Mouse (Mus musculus) ovary, postnatal 36 days (tissue): ENCODE results near the gene Enkur.
"Not testable (repeated sequence)": the region's sequence is repeated elsewhere in the genome, so short reads cannot be mapped to it uniquely, and the experiment has no call there.

ENCODE experiments used
- DNase-seq: peaks from one replicate; pipeline ENCODE4 v3.0.0; 2022; ENCODE audit warnings: low spot score, mixed read lengths

The Enkur gene

DNA sequence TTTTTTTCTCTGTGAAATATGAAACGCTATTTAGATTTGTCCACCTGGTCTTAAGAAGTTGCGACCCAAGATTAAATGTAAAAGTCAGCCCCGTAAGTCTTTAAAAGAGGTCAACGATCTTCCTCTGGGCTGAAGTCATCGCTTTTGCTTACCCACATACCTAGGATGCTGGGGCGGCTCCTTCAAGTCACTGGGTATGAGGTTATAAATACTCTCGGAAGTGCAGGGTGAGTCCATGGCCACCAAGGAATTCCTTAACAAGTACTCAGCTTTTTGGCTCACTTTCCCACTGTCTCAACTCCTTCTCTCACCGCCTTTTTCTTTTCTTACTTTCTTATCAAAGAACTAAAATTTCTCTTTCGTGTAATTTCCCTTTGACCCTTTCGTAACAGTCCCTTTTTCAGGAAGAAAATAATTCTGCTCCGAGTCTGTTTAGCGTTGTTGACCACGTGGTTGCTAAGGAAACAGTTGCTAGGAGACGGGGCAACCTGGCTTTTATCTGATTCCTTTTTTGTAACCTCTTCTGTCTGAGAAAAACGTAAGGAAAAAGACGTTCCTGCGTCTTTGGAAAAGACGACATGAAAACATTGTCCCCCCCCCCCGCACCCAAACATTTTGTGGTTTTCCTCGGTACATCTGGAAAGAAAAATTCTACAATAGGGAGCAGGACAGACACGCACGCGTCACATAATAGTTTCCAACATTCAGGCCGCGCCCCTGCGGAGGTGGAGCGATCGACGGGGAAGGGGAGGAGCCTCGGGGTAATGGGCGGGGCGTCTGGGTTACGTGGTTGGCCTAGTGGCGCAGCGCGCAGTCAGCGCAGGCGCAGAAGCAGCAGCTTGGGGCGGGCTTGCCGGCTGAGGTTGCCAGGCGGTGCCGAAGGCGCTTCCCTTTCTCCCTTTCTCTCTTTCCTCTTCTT, at the start of gene Enkur, which contains the start of gene Thnsl1:
Gene Enkur (minus strand): TSS at position 454 of the 919 bp plus-strand sequence.
Gene Thnsl1 (plus strand): TSS at position 813 of the 919 bp plus-strand sequence.
- peak; percentile 99 for DNase-seq

DNA sequence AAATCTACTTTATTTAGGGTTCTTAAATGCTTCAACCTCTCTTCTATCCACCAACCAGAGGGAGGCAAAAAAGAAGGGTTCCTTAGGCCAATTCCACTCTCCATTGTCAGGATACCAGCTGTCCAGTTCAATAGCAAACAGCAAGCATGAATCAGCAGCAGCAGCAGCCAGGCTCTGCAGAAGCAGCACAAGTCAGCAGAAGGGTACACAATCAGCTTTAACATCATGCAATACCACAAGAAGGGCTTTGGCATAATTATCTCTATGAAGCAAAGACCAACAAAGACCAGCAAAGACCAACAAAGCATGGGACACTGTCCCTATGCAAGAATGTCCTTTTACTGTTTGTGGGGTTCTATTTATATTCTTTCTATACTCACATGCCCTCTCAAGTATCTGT, 49.1 kb upstream of the Enkur start:
- DNase-seq, result no peak

GRCm38 (mm10) chr2:21253644-21254043, 48.5 kb upstream of the Enkur start:
- DNase-seq, result no peak

GRCm38 (mm10) chr2:21245477-21246102, 40.4 kb upstream of the Enkur start:
- DNase-seq, result no peak

DNA sequence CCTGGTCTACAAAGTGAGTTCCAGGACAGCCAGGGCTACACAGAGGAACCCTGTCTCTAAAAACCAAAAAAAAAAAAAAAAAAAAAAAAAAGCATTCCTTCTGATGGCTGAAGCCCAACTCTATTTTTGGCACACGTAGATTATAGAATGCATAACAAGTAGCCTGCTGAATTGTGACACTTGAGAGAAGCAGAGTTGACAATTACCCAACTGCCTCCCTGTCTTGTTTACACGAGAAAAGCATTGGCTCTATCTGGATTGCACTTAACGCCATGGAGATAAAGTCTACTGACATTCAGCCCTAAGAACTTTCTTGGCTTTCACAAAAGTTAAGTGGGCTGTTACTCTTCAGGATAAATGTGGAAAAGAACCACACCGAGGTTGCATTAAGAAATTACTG, 39.8 kb upstream of the Enkur start:
- DNase-seq, result no peak

DNA sequence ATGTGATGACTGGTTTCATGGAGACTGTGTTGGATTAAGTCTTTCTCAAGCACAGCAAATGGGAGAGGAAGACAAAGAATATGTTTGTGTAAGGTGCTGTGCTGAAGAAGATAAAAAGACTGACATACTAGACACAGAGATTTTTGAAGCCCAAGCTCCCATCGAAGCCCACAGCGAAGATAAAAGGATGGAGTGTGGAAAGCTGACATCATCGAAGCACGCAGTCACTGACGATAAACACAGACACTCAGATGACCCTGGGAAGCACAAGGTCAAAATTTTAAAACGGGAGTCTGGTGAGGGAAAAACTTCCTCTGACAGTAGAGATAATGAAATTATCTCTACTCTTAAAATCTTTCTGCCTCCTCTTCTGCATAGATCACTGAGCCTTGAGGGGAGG, 38.9 kb upstream of the Enkur start:
- DNase-seq, result not testable (repeated sequence)

GRCm38 (mm10) chr2:21236846-21237245, 31.7 kb upstream of the Enkur start:
- no peak for DNase-seq

DNA sequence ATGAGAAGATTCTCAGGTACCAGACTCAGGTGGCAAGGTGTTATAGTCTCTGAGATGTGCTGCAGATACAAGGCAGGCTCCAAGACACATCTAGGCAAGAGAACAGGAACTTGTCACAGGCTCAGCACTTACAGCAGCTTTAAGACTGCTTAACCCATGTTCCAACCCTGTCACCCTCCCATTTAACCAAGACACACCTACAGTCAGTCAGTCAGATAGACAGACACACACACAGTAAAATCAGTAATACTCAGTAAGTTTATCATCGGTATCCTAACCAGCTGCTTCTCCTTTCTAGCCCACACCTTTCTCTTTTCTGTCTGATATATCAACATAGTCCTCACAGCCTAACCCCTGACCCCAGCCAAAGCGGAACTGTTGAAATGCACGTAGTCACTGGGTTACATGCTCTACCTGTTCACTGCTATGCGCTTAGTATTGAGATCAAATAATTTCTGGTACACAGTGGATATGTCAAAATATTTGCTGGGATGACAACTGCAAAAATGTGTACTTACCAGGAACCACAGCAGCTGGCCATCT, 30.8 kb upstream of the Enkur start:
- DNase-seq, result no peak

DNA sequence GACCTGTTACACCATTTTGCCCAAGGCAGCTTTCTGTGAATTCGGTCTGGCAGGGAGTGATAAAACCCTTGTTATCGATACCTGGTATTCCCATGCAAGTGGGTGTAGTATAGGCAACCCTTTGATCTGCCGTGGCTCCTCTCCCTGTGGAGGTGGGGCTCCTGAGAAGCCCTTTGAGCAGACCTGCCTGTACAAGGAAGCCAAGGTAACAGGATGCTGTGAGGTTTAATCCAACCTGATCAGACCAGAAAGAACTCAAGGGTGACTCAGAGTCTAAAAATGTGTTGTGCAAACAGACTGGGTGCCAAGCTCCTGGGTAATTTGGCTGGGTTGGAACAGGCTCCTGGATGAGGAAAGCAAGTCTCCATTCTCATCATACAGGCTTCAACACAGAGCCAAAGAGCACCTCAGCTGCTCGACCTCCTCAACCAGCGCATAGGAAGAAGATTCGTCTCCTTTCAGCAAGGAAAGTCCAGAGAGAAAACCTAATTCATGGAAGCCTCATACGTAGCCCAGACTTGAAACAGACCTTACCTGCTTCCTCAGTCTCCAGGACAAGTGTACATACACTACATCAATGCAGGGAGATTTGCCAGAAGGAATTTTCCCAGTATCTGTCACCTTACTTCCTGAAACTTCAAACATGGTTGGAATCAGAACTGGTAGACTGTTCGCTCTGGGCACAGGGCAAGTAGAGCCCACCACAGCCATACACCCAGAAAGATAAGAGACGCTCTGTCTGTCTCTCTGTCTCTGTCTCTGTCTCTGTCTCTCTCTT, 29.9 kb upstream of the Enkur start:
- DNase-seq, result no peak

DNA sequence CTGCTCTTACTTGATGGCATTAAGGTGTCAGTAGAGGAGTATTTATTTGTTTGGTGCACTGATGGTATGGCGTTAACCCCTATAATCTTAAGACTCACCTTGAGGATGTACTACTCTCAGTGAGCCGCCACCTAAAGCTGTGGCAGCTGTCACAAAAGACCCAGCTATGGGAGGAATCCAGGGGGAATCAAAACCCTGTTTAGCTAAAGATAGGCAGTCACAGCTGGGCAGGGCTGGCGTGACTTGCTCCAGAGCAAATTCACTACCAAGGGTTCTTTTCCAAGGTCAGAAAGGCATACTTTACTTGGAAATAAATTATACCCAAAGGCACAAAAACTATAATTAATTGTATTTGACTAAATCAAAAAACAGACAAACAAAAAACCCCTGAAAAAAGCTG, 26.0 kb upstream of the Enkur start:
- no peak for DNase-seq

- no peak for DNase-seq
These were observed 25.1 kb upstream of the Enkur start for GRCm38 (mm10) chr2:21230276-21230675.

- no peak for DNase-seq
These were observed 17.6 kb upstream of the Enkur start for GRCm38 (mm10) chr2:21222453-21223384.

- no peak for DNase-seq
These were observed 10.1 kb upstream of the Enkur start for GRCm38 (mm10) chr2:21215284-21215683.

DNA sequence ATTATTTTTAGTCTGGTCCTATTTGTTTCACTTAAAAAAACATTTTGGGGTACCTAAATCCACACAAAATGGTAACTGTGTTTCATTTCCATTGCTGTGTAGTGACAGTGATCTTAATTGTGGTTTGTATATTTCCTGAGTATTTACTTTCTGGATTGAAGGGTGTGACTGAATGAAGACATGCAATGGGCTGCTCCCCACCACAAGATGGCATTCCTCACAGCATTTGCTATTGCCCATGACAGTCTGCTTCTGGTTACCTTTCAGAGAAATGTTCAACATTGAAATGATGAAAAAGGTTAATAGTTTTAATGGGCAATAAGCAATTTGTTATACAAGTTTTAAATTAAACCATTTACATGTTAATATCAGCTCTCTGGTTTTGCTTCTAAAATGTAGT, 9.2 kb upstream of the Enkur start:
- no peak for DNase-seq

- no peak for DNase-seq
These were observed 6.2 kb upstream of the Enkur start for GRCm38 (mm10) chr2:21211361-21211760.

GRCm38 (mm10) chr2:21206278-21206677, 1.1 kb upstream of the Enkur start:
- no peak for DNase-seq

- DNase-seq, result no peak
These were observed 630 bp upstream of the Enkur start for GRCm38 (mm10) chr2:21205831-21206159.

DNA sequence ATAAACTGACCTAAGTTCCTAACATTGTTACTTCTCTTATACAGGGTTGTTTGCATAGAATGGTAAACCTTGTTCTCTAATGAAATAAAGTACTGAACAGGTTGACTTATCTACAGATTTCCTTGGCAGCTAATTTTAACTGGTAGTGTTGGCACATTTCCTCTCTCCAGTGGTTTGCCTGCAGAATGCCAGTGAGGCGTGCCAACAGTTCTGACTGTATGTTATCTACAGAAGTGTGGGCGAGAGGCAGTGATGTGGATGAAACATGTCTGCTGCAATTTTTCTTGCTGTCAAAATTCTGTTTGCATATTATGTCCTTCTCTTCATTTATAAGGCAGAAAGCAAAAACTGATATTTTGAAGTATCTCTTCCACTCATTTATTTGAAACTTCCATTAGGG, 2.4 kb downstream of the Enkur start:
- no peak for DNase-seq

- no peak for DNase-seq
These were observed 6.1 kb downstream of the Enkur start for GRCm38 (mm10) chr2:21199051-21199450.

DNA sequence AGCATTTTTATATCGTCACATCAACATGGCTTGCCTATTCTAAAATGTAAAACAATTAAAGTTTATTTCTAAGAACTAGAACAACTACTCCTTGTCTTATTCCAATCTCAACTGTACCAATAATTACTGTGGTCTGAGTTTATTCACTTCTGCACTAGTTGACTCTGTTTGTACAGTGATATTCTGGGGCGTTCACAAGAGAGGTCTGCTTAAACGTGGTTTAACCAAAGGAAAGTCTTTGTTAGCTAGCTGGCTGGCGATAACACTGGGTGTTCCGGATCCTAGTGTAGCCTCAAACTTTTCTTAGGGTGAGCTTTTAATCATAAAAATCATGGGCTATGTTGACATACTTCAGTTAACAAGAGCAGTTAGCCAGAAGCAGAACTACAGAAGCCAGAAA, 9.9 kb downstream of the Enkur start:
- no peak for DNase-seq

GRCm38 (mm10) chr2:21191232-21191631, 13.9 kb downstream of the Enkur start:
- no peak for DNase-seq
